Mouse (Mus musculus) limb, embryonic 14.5 days (tissue): ENCODE measurements around the gene Naa38. TPM values are rescaled to one million over a fixed set of nuclear protein-coding genes. Genes with fewer than 3 reads are reported as not detected.
A peak's percentile ranks its signal among the peaks of the same experiment; 100 is the strongest.

ENCODE experiments used
- ATAC-seq: fragments of 200-750 bp; cut with Nextera tagmentation; 2 replicates; pipeline ENCODE4 v1.8.0; 2017; ENCODE audit warnings: low read depth, moderate number of reproducible peaks, moderate TSS enrichment; ENCODE audit not compliant: low FRiP score
- DNase-seq: peaks from one replicate; pipeline ENCODE4 v3.0.0-alpha.2; 2015; ENCODE audit warnings: low spot score
- H3K27ac ChIP-seq: fragments of 300-500 bp; sonication (generic); replicated peaks from 2 replicates; pipeline ENCODE4 v1.5.1; 2014; ENCODE audit warnings: low read depth, mild to moderate bottlenecking, low read length, moderate library complexity, mixed read lengths
- H3K27me3 ChIP-seq: fragments of 300-500 bp; sonication (generic); 2 replicates; pipeline ENCODE4 v1.6.1; 2014; ENCODE audit warnings: low read length, mixed read lengths; ENCODE audit not compliant: control insufficient read depth, insufficient read depth
- H3K36me3 ChIP-seq: fragments of 300-500 bp; sonication (generic); 2 replicates; pipeline ENCODE4 v1.6.1; 2014; ENCODE audit warnings: mild to moderate bottlenecking, low read length, moderate library complexity, mixed read lengths; ENCODE audit not compliant: control insufficient read depth, insufficient read depth
- H3K4me1 ChIP-seq: fragments of 300-500 bp; sonication (generic); 2 replicates; pipeline ENCODE4 v1.6.1; 2014; ENCODE audit warnings: antibody characterized with exemption, low read length, mixed read lengths; ENCODE audit not compliant: control insufficient read depth, insufficient read depth
- H3K4me2 ChIP-seq: fragments of 300-500 bp; sonication (generic); replicated peaks from 2 replicates; pipeline ENCODE4 v1.6.1; 2014; ENCODE audit warnings: low read depth, mild to moderate bottlenecking, low read length, moderate library complexity; ENCODE audit not compliant: severe bottlenecking
- H3K4me3 ChIP-seq: fragments of 300-500 bp; sonication (generic); replicated peaks from 2 replicates; pipeline ENCODE4 v1.5.1; 2014; ENCODE audit warnings: low read length
- H3K9ac ChIP-seq: fragments of 300-500 bp; sonication (generic); 2 replicates; pipeline ENCODE4 v1.6.1; 2014; ENCODE audit warnings: mild to moderate bottlenecking, low read depth, low read length, moderate library complexity; ENCODE audit not compliant: severe bottlenecking
- H3K9me3 ChIP-seq: fragments of 300-500 bp; sonication (generic); 2 replicates; pipeline ENCODE4 v1.6.1; 2016; ENCODE audit warnings: low read length; ENCODE audit not compliant: control insufficient read depth
- POLR2A ChIP-seq: fragments of 200-500 bp; IDR thresholded peaks from 2 replicates; pipeline ENCODE4 v1.8.0; 2012; ENCODE audit warnings: inconsistent platforms, mild to moderate bottlenecking, moderate library complexity, borderline replicate concordance; ENCODE audit not compliant: insufficient read depth, insufficient read length; ENCODE audit errors: extremely low read depth
- WGBS: fragments of 180-500 bp; shearing (Covaris S2); extraction: QIAGEN DNeasy Blood & Tissue Kit; methylation state at CpG from one replicate; pipeline ENCODE4 v1.1.7; 2014; 5-methylcytosine and 5-hydroxymethylcytosine counted together
- polyA plus RNA-seq, 2 experiments: library from polyadenylated mRNA; depleted of rRNA in 1 of 2; stranded (reverse) in 1 of 2; unstranded in 1 of 2; fragments of >200 nt; fragmentation: Nextera tagmentation in 1 of 2; extraction: Ambion mirVana in 1 of 2; gene quantifications; 2 replicates each; pipeline versions ENCODE4 v1.2.1 to v1.2.3; 2012 to 2014

Gene Naa38
- polyA plus RNA-seq, 2 experiments = 131 to 171 TPM

DNA sequence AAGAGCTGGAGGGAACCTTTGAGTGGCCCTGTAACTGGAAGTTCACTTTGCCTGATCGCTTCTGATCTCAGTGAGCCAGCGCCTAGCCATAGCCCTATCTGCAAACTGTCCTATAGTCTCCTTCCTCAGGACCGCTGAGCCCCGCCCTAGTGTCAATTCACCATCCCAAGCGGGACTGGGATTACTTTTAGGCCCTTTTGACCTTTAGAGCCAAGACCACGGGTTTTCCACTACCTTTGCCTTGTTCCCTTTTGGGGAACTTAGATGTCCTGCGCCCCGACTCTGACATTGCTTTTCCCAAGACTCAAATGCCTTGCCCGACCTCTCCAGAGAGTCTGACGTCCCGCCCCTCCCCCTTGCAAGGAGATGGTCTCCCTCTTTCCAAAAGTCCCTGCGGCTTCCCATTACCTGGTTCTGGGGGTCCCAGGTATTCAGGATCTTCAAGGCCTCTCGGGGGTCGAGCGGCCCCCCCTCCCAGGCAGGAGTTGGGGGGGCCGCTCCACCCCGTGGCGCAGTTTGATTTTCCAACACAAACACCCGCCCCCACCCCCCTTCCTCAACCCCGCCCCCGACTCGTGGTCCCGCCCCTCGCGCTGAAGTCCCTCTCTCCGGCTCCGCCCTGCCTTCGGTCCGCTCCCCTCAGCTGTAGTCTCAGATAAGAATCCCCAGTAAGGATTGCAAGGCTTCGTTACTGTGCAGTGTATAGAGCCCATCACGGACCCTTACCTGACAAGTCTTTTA is 24.7 kb downstream of the Naa38 start:
- no peak for ATAC-seq

DNA sequence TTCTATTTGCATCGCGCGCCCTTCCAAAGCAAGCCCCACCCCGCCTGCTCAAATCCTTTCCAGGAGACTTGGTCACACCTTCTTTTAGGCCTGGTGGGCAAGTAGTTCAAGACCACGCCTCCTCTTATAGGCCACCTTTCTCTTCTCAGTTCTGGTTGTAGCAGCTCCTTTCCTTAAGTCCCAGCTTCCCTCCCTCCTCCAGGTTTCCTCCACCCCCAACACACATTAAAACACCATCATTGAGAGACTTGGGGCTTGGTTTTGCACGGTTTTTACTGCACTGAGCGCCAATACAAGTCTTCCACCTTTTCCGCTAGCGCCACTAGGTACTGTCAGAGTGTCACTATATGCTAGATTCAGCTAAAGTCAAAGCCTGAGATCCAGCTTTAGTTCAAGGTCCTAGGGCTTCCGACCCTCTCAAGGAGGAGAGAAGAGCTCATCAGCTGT is 25.3 kb downstream of the Naa38 start:
- TF ChIP-seq POLR2A = no peak
- peaks cover 12% of the 10 kb centered on the region; the same call in 1 of the 2 replicates for H3K27me3 ChIP-seq
- peak overlapping the region; percentile 21; the same call in 1 of the 2 replicates for H3K9ac ChIP-seq
- ATAC-seq (no peak), DNase-seq (no peak)
- peak overlapping the region; percentile 76 for H3K4me3 ChIP-seq
- no peaks in the 10 kb centered on the region for H3K9me3 ChIP-seq
- H3K36me3 ChIP-seq = no peaks in the 10 kb centered on the region
- 12% methylated on average over 10 of the region's 10 CpGs for WGBS
- peaks cover 27% of the 10 kb centered on the region for H3K4me1 ChIP-seq
- H3K4me2 ChIP-seq = peak overlapping the region; percentile 81
- H3K27ac ChIP-seq = no peak overlapping the region

More for the DNA sequence above, 24.7 kb downstream of the Naa38 start:
- H3K9me3 ChIP-seq = no peaks in the 10 kb centered on the region
- peaks cover 27% of the 10 kb centered on the region for H3K4me1 ChIP-seq
- H3K4me3 ChIP-seq = peak overlapping the region; percentile 76
- no peak for TF ChIP-seq POLR2A
- H3K36me3 ChIP-seq = no peaks in the 10 kb centered on the region
- peak overlapping the region; percentile 82 for H3K27ac ChIP-seq
- peak overlapping the region; percentile 21 for H3K9ac ChIP-seq
- peak overlapping the region; percentile 81 for H3K4me2 ChIP-seq
- DNase-seq = peak; percentile 38
- under 1% methylated on average over 20 of the region's 31 CpGs for WGBS
- H3K27me3 ChIP-seq = peaks cover 12% of the 10 kb centered on the region; the same call in 1 of the 2 replicates

DNA sequence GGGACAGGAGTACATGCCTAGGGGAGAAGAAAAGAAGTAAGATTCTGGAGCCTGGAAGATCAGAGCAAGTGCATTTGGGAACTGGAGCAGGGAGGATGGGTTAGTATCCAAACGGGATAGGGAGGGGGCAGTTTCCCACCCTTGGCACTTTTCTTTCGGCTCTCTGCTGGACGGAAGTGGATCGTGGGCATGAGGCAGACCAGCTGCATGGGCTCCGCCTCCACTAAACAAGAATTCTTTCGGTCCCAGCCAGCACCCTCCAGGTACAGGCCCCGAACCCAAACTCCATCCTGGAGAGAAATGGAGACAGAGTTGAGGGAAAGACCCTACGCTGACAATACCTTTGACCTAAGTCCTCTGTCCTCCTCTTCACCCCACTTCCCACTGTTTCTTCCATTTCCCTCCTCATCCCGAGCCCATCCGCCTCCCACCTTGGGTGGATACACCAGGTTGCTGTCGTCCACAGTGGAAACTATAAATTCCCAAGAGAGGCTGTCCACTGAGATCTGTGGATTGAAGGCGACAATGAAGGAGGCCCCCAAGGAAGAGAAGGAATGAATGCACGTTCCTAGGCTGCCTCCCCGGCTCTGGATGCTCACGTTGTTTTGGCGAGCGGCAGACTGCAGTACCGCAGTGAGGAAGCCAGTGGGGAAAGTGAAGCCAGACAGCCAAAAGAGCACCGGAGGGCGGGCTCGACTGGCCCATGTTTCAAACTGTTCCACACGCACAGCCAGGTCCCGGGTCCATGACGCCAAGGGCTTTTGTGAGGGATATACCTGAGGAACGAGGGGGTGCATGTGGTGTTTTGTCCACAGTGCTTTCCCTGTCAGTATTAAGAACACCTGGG is 26.1 kb downstream of the Naa38 start:
- no peak overlapping the region for H3K27ac ChIP-seq
- no peak overlapping the region for H3K9ac ChIP-seq

DNA sequence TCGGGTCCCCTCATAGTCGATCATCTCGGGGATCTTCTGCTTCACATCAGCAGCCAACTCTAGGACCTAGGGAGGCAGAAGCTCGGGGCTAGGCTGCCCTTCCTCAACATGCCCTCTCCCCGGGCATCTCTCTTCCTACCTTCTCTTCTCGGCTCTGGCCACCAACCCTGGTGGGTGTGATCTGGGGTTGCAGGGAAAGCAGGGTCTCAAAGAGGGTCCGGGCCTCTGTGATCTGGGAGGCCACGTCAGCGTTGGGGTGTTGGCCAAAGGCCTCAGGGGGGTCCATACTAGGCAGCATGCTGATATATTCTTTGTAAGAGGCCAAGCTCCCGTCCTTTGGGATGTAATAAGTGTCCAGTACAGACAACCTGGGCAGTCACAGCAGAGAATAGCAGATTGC is 27.6 kb downstream of the Naa38 start:
- TF ChIP-seq POLR2A = no peak
- no peak for ATAC-seq
- H3K4me2 ChIP-seq = no peak overlapping the region
- H3K9ac ChIP-seq = no peak overlapping the region
- WGBS = 84% methylated on average over 10 of the region's 10 CpGs
- no peaks in the 10 kb centered on the region for H3K9me3 ChIP-seq
- H3K27me3 ChIP-seq = peaks cover 12% of the 10 kb centered on the region; the same call in 1 of the 2 replicates
- H3K27ac ChIP-seq = no peak overlapping the region
- peaks cover 18% of the 10 kb centered on the region for H3K4me1 ChIP-seq
- H3K36me3 ChIP-seq = no peaks in the 10 kb centered on the region
- DNase-seq = no peak
- H3K4me3 ChIP-seq = no peak overlapping the region

More for the DNA sequence above, 26.1 kb downstream of the Naa38 start:
- DNase-seq (no peak), ATAC-seq (no peak)
- Histone ChIP-seq H3K36me3 (no peaks in the 10 kb centered on the region), H3K9me3 (no peaks in the 10 kb centered on the region), H3K4me1 (peaks cover 27% of the 10 kb centered on the region), H3K4me3 (peak overlapping the region; percentile 76; the same call in 1 of the 2 replicates), H3K27me3 (peaks cover 12% of the 10 kb centered on the region; the same call in 1 of the 2 replicates), H3K4me2 (no peak overlapping the region; the same call in 1 of the 2 replicates)
- no peak for TF ChIP-seq POLR2A
- 18% methylated on average over 25 of the region's 25 CpGs for WGBS

DNA sequence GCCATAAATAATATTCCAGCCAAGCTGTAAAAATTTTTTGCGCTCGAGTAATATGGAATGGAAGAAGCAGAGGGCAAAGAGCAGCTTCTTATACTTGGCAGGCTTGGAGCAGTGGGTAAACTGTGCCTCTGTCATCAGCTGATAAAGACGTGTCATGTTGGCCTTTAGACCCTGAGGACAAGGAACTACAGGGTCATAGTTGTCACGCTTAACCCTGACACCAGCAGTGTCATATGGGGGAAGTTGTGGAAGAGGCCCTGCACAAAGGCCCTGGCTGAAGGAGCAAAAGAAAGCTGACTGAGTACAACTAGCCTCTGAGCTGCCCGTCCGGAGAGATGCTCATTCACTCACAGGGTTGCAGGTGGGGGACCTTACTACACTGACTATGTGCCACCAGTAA is 28.6 kb downstream of the Naa38 start:
- ATAC-seq (no peak), DNase-seq (no peak)
- Histone ChIP-seq H3K4me3 (no peak overlapping the region), H3K9ac (no peak overlapping the region), H3K27ac (no peak overlapping the region), H3K4me1 (peaks cover 24% of the 10 kb centered on the region), H3K36me3 (no peaks in the 10 kb centered on the region), H3K4me2 (no peak overlapping the region), H3K9me3 (no peaks in the 10 kb centered on the region), H3K27me3 (peaks cover 12% of the 10 kb centered on the region; the same call in 1 of the 2 replicates)
- TF ChIP-seq POLR2A = no peak
- WGBS = 74% methylated on average over 6 of the region's 6 CpGs
